Mouse (Mus musculus) forebrain, embryonic 13.5 days (tissue): ENCODE data around the gene Rnaseh2a. TPM values are rescaled to one million over a fixed set of nuclear protein-coding genes. Genes with fewer than 3 reads are reported as not detected.

Source experiments
- ATAC-seq: fragments of 200-750 bp; cut with Nextera tagmentation; 2 replicates; pipeline ENCODE4 v1.8.0; 2017
- H3K27ac ChIP-seq: fragments of 300-500 bp; sonication (generic); 2 replicates; pipeline ENCODE4 v1.5.1; 2015; ENCODE audit warnings: inconsistent platforms, mild to moderate bottlenecking, moderate library complexity
- H3K27me3 ChIP-seq: fragments of 300-500 bp; sonication (generic); 2 replicates; pipeline ENCODE4 v1.6.1; 2015; ENCODE audit warnings: mild to moderate bottlenecking, inconsistent platforms
- H3K36me3 ChIP-seq: fragments of 300-500 bp; sonication (generic); 2 replicates; pipeline ENCODE4 v1.6.1; 2015; ENCODE audit warnings: mild to moderate bottlenecking, inconsistent platforms; ENCODE audit not compliant: poor library complexity, severe bottlenecking
- H3K4me1 ChIP-seq: fragments of 300-500 bp; sonication (generic); 2 replicates; pipeline ENCODE4 v1.6.1; 2015; ENCODE audit warnings: inconsistent platforms
- H3K4me2 ChIP-seq: fragments of 300-500 bp; sonication (generic); 2 replicates; pipeline ENCODE4 v1.6.1; 2015; ENCODE audit warnings: inconsistent platforms, mild to moderate bottlenecking, moderate library complexity
- H3K4me3 ChIP-seq: fragments of 300-500 bp; sonication (generic); 2 replicates; pipeline ENCODE4 v1.5.1; 2015; ENCODE audit warnings: mild to moderate bottlenecking, inconsistent platforms
- H3K9ac ChIP-seq: fragments of 300-500 bp; sonication (generic); 2 replicates; pipeline ENCODE4 v1.6.1; 2015; ENCODE audit warnings: mild to moderate bottlenecking, inconsistent platforms
- H3K9me3 ChIP-seq: fragments of 300-500 bp; sonication (generic); replicated peaks from 2 replicates; pipeline ENCODE4 v1.6.1; 2016; ENCODE audit warnings: inconsistent platforms
- WGBS: fragments of 180-500 bp; shearing (Covaris S2); methylation state at CpG from one replicate; pipeline ENCODE4 v1.1.7; 2015; 5-methylcytosine and 5-hydroxymethylcytosine counted together
- polyA plus RNA-seq: library from polyadenylated mRNA; unstranded; fragments of >200 nt; fragmentation: Nextera tagmentation; extraction: Ambion mirVana; gene quantifications from 2 replicates; pipeline ENCODE4 v1.2.1, GENCODE M21; 2015

Rnaseh2a gene
- polyA plus RNA-seq, 1 experiment from 2014 or later = 119 TPM

GRCm38 (mm10) chr8:84973803-84974542, 4.4 kb upstream of the Rnaseh2a start:
- H3K9me3 ChIP-seq = no peaks in the 10 kb centered on the region
- H3K27me3 ChIP-seq = peaks cover 22% of the 10 kb centered on the region
- no peak overlapping the region for H3K4me2 ChIP-seq
- WGBS = 62% methylated on average over 4 of the region's 4 CpGs
- H3K4me3 ChIP-seq = no peak overlapping the region
- no peak for ATAC-seq
- peaks cover 47% of the 10 kb centered on the region for H3K36me3 ChIP-seq
- H3K9ac ChIP-seq = no peak overlapping the region
- peaks cover 66% of the 10 kb centered on the region for H3K4me1 ChIP-seq
- H3K27ac ChIP-seq = no peak overlapping the region

GRCm38 (mm10) chr8:84973079-84973478, 3.5 kb upstream of the Rnaseh2a start:
- peaks cover 47% of the 10 kb centered on the region for H3K36me3 ChIP-seq
- H3K4me2 ChIP-seq = no peak overlapping the region
- H3K9ac ChIP-seq = no peak overlapping the region
- H3K9me3 ChIP-seq = no peaks in the 10 kb centered on the region
- 94% methylated on average over 1 of the region's 1 CpGs for WGBS
- H3K4me1 ChIP-seq = peaks cover 66% of the 10 kb centered on the region
- H3K27ac ChIP-seq = no peak overlapping the region
- no peak for ATAC-seq
- peaks cover 13% of the 10 kb centered on the region for H3K27me3 ChIP-seq
- H3K4me3 ChIP-seq = no peak overlapping the region

GRCm38 (mm10) chr8:84970913-84971312, 1.3 kb upstream of the Rnaseh2a start:
- ATAC-seq = no peak
- H3K4me2 ChIP-seq = peak overlapping the region; percentile 88
- WGBS = 65% methylated on average over 5 of the region's 5 CpGs
- H3K9ac ChIP-seq = peak overlapping the region; percentile 90
- H3K36me3 ChIP-seq = peaks cover 47% of the 10 kb centered on the region
- H3K27ac ChIP-seq = 0 out of 2 replicates have a peak overlapping the region, but pooled peaks have one; percentile 2
- H3K9me3 ChIP-seq = no peaks in the 10 kb centered on the region
- no peaks in the 10 kb centered on the region for H3K27me3 ChIP-seq
- peaks cover 46% of the 10 kb centered on the region for H3K4me1 ChIP-seq
- H3K4me3 ChIP-seq = peak overlapping the region; percentile 69

GRCm38 (mm10) chr8:84970135-84970790, 696 bp upstream of the Rnaseh2a start:
- Histone ChIP-seq H3K27ac (peak overlapping the region; percentile 76), H3K36me3 (peaks cover 46% of the 10 kb centered on the region), H3K9me3 (no peaks in the 10 kb centered on the region), H3K4me1 (peaks cover 42% of the 10 kb centered on the region), H3K27me3 (no peaks in the 10 kb centered on the region), H3K4me3 (peak overlapping the region; percentile 69), H3K9ac (peak overlapping the region; percentile 90), H3K4me2 (peak overlapping the region; percentile 88)
- ATAC-seq = no peak
- 5% methylated on average over 21 of the region's 21 CpGs for WGBS

GRCm38 (mm10) chr8:84968650-84969049, 917 bp downstream of the Rnaseh2a start:
- 20% methylated on average over 2 of the region's 2 CpGs for WGBS
- Histone ChIP-seq H3K9me3 (no peaks in the 10 kb centered on the region), H3K36me3 (peaks cover 35% of the 10 kb centered on the region), H3K9ac (peak overlapping the region; percentile 90), H3K27me3 (no peaks in the 10 kb centered on the region), H3K27ac (peak overlapping the region; percentile 76), H3K4me1 (peaks cover 37% of the 10 kb centered on the region), H3K4me3 (peak overlapping the region; percentile 69), H3K4me2 (peak overlapping the region; percentile 88)
- ATAC-seq = no peak

- Histone ChIP-seq H3K9ac (no peak overlapping the region), H3K27me3 (no peaks in the 10 kb centered on the region), H3K36me3 (peaks cover 30% of the 10 kb centered on the region), H3K4me1 (peaks cover 37% of the 10 kb centered on the region), H3K4me3 (no peak overlapping the region), H3K27ac (no peak overlapping the region), H3K9me3 (no peaks in the 10 kb centered on the region), H3K4me2 (peak overlapping the region; percentile 88)
- 88% methylated on average over 13 of the region's 13 CpGs for WGBS
- no peak for ATAC-seq
These were observed 1.8 kb downstream of the Rnaseh2a start for GRCm38 (mm10) chr8:84967532-84968304.

- Histone ChIP-seq H3K9me3 (no peaks in the 10 kb centered on the region), H3K27me3 (no peaks in the 10 kb centered on the region), H3K36me3 (peaks cover 30% of the 10 kb centered on the region), H3K4me2 (no peak overlapping the region), H3K27ac (no peak overlapping the region), H3K4me3 (no peak overlapping the region), H3K9ac (no peak overlapping the region), H3K4me1 (peaks cover 32% of the 10 kb centered on the region)
- ATAC-seq = no peak
- 61% methylated on average over 3 of the region's 3 CpGs for WGBS
These were observed 3.0 kb downstream of the Rnaseh2a start for GRCm38 (mm10) chr8:84966603-84967002.

GRCm38 (mm10) chr8:84965731-84966291, 3.8 kb downstream of the Rnaseh2a start:
- H3K27ac ChIP-seq = peak overlapping the region; percentile 78
- peak overlapping the region; percentile 81 for H3K9ac ChIP-seq
- H3K27me3 ChIP-seq = no peaks in the 10 kb centered on the region
- under 1% methylated on average over 41 of the region's 41 CpGs for WGBS
- peaks cover 24% of the 10 kb centered on the region for H3K4me1 ChIP-seq
- peak overlapping the region; percentile 74 for H3K4me3 ChIP-seq
- peak overlapping the region; percentile 96 for H3K4me2 ChIP-seq
- H3K36me3 ChIP-seq = peaks cover 27% of the 10 kb centered on the region
- no peaks in the 10 kb centered on the region for H3K9me3 ChIP-seq
- peak; percentile 88 for ATAC-seq

GRCm38 (mm10) chr8:84963952-84964351, 5.6 kb downstream of the Rnaseh2a start:
- Histone ChIP-seq H3K4me2 (no peak overlapping the region), H3K27me3 (no peaks in the 10 kb centered on the region), H3K9me3 (no peaks in the 10 kb centered on the region), H3K9ac (no peak overlapping the region), H3K27ac (no peak overlapping the region), H3K4me3 (no peak overlapping the region), H3K36me3 (peaks cover 38% of the 10 kb centered on the region), H3K4me1 (peaks cover 18% of the 10 kb centered on the region)
- WGBS = 90% methylated on average over 4 of the region's 4 CpGs
- no peak for ATAC-seq

GRCm38 (mm10) chr8:84959811-84960210, 9.8 kb downstream of the Rnaseh2a start:
- no peak overlapping the region for H3K4me2 ChIP-seq
- H3K36me3 ChIP-seq = peaks cover 65% of the 10 kb centered on the region
- no peak overlapping the region for H3K9ac ChIP-seq
- WGBS = 93% methylated on average over 7 of the region's 7 CpGs
- H3K9me3 ChIP-seq = no peaks in the 10 kb centered on the region
- no peak overlapping the region for H3K4me3 ChIP-seq
- H3K27ac ChIP-seq = no peak overlapping the region
- no peaks in the 10 kb centered on the region for H3K27me3 ChIP-seq
- ATAC-seq = no peak
- H3K4me1 ChIP-seq = peaks cover 2% of the 10 kb centered on the region

- no peak overlapping the region for H3K27ac ChIP-seq
- no peaks in the 10 kb centered on the region for H3K9me3 ChIP-seq
- H3K4me3 ChIP-seq = no peak overlapping the region
- H3K4me1 ChIP-seq = no peaks in the 10 kb centered on the region
- H3K36me3 ChIP-seq = peaks cover 46% of the 10 kb centered on the region
- H3K4me2 ChIP-seq = no peak overlapping the region
- ATAC-seq = peak; percentile 43; the same call in 1 of the 2 replicates
- peaks cover 15% of the 10 kb centered on the region for H3K27me3 ChIP-seq
- WGBS = 35% methylated on average over 2 of the region's 2 CpGs
- H3K9ac ChIP-seq = no peak overlapping the region
These were observed 12.8 kb downstream of the Rnaseh2a start for GRCm38 (mm10) chr8:84956768-84957167.
